Mouse (Mus musculus): ENCODE measurements around the gene Tmco4.

GRCm38 (mm10) chr4:138998611-138999010, 25.9 kb downstream of the Tmco4 start:
- TF ChIP-seq CTCF (IDR thresholded peaks at IDR 0.05; ENCODE audit: low read depth) (no peak), EP300 (IDR thresholded peaks at IDR 0.05; ENCODE audit: low read depth) (no peak)

Measured in liver, postnatal 0 days (tissue).